Mouse (Mus musculus): ENCODE data around the gene Apip. TPM values are rescaled to one million over a fixed set of nuclear protein-coding genes. Genes with fewer than 3 reads are reported as not detected.

Gene Apip
- polyA plus RNA-seq, 1 experiment = 49.0 TPM

GRCm38 (mm10) chr2:103088099-103088498 is 14.6 kb downstream of the Apip start:
- H3K4me1 ChIP-seq (ENCODE audit: control insufficient read depth, insufficient read depth, low read length) = no peaks in the 10 kb centered on the region
- no peak overlapping the region for H3K27ac ChIP-seq (ENCODE audit: insufficient read depth, low read length)
- TF ChIP-seq POLR2A (IDR thresholded peaks at IDR 0.05; ENCODE audit: low read depth, low read length) = no peak
- TF ChIP-seq CTCF (IDR thresholded peaks at IDR 0.05; ENCODE audit: borderline replicate concordance, insufficient read depth, low read length) = peak; percentile 23; the same call in 1 of the 2 replicates
- no peak overlapping the region for H3K4me3 ChIP-seq (ENCODE audit: insufficient read depth, low read length)

GRCm38 (mm10) chr2:103089521-103089920 is 16.0 kb downstream of the Apip start:
- Histone ChIP-seq H3K4me1 (ENCODE audit: control insufficient read depth, insufficient read depth, low read length) (no peaks in the 10 kb centered on the region), H3K27ac (ENCODE audit: insufficient read depth, low read length) (no peak overlapping the region), H3K4me3 (ENCODE audit: insufficient read depth, low read length) (no peak overlapping the region)
- TF ChIP-seq POLR2A (IDR thresholded peaks at IDR 0.05; ENCODE audit: low read depth, low read length) (no peak), CTCF (IDR thresholded peaks at IDR 0.05; ENCODE audit: borderline replicate concordance, insufficient read depth, low read length) (no peak)

- Histone ChIP-seq H3K27ac (ENCODE audit: insufficient read depth, low read length) (no peak overlapping the region), H3K4me3 (ENCODE audit: insufficient read depth, low read length) (no peak overlapping the region), H3K4me1 (ENCODE audit: control insufficient read depth, insufficient read depth, low read length) (no peaks in the 10 kb centered on the region)
- TF ChIP-seq POLR2A (IDR thresholded peaks at IDR 0.05; ENCODE audit: low read depth, low read length) (no peak), CTCF (IDR thresholded peaks at IDR 0.05; ENCODE audit: borderline replicate concordance, insufficient read depth, low read length) (no peak)
Observed at GRCm38 (mm10) chr2:103102595-103102994, 29.1 kb downstream of the Apip start.

GRCm38 (mm10) chr2:103106172-103106571 is 32.7 kb downstream of the Apip start:
- Histone ChIP-seq H3K4me3 (ENCODE audit: insufficient read depth, low read length) (no peak overlapping the region), H3K4me1 (ENCODE audit: control insufficient read depth, insufficient read depth, low read length) (no peaks in the 10 kb centered on the region), H3K27ac (ENCODE audit: insufficient read depth, low read length) (no peak overlapping the region)
- no peak for TF ChIP-seq CTCF (IDR thresholded peaks at IDR 0.05; ENCODE audit: borderline replicate concordance, insufficient read depth, low read length)
- TF ChIP-seq POLR2A (IDR thresholded peaks at IDR 0.05; ENCODE audit: low read depth, low read length) = no peak

- no peaks in the 10 kb centered on the region for H3K4me1 ChIP-seq (ENCODE audit: control insufficient read depth, insufficient read depth, low read length)
- TF ChIP-seq POLR2A (IDR thresholded peaks at IDR 0.05; ENCODE audit: low read depth, low read length) (no peak), CTCF (IDR thresholded peaks at IDR 0.05; ENCODE audit: borderline replicate concordance, insufficient read depth, low read length) (no peak)
- no peak overlapping the region for H3K27ac ChIP-seq (ENCODE audit: insufficient read depth, low read length)
- no peak overlapping the region for H3K4me3 ChIP-seq (ENCODE audit: insufficient read depth, low read length)
Observed at GRCm38 (mm10) chr2:103111669-103112068, 38.2 kb downstream of the Apip start.

GRCm38 (mm10) chr2:103117212-103117611 is 43.7 kb downstream of the Apip start:
- H3K4me1 ChIP-seq (ENCODE audit: control insufficient read depth, insufficient read depth, low read length) = 0 out of 2 replicates have a peak, but pooled peaks cover 4% of the 10 kb centered on the region
- TF ChIP-seq POLR2A (IDR thresholded peaks at IDR 0.05; ENCODE audit: low read depth, low read length) (no peak), CTCF (IDR thresholded peaks at IDR 0.05; ENCODE audit: borderline replicate concordance, insufficient read depth, low read length) (no peak)

GRCm38 (mm10) chr2:103118324-103119196 is 45.1 kb downstream of the Apip start:
- Histone ChIP-seq H3K27ac (ENCODE audit: insufficient read depth, low read length) (no peak overlapping the region), H3K4me3 (ENCODE audit: insufficient read depth, low read length) (no peak overlapping the region), H3K4me1 (ENCODE audit: control insufficient read depth, insufficient read depth, low read length) (0 out of 2 replicates have a peak, but pooled peaks cover 4% of the 10 kb centered on the region)
- TF ChIP-seq POLR2A (IDR thresholded peaks at IDR 0.05; ENCODE audit: low read depth, low read length) (no peak), CTCF (IDR thresholded peaks at IDR 0.05; ENCODE audit: borderline replicate concordance, insufficient read depth, low read length) (no peak)

More at GRCm38 (mm10) chr2:103117212-103117611, 43.7 kb downstream of the Apip start:
- H3K27ac ChIP-seq (ENCODE audit: insufficient read depth, low read length) = no peak overlapping the region
- H3K4me3 ChIP-seq (ENCODE audit: insufficient read depth, low read length) = no peak overlapping the region

- Histone ChIP-seq H3K4me3 (ENCODE audit: insufficient read depth, low read length) (no peak overlapping the region), H3K4me1 (ENCODE audit: control insufficient read depth, insufficient read depth, low read length) (0 out of 2 replicates have a peak, but pooled peaks cover 4% of the 10 kb centered on the region), H3K27ac (ENCODE audit: insufficient read depth, low read length) (no peak overlapping the region)
- no peak for TF ChIP-seq CTCF (IDR thresholded peaks at IDR 0.05; ENCODE audit: borderline replicate concordance, insufficient read depth, low read length)
- no peak for TF ChIP-seq POLR2A (IDR thresholded peaks at IDR 0.05; ENCODE audit: low read depth, low read length)
Observed at GRCm38 (mm10) chr2:103119197-103119854, 45.9 kb downstream of the Apip start.

- TF ChIP-seq CTCF (IDR thresholded peaks at IDR 0.05; ENCODE audit: borderline replicate concordance, insufficient read depth, low read length) = no peak
- no peak for TF ChIP-seq POLR2A (IDR thresholded peaks at IDR 0.05; ENCODE audit: low read depth, low read length)
- no peak overlapping the region for H3K27ac ChIP-seq (ENCODE audit: insufficient read depth, low read length)
- no peak overlapping the region for H3K4me3 ChIP-seq (ENCODE audit: insufficient read depth, low read length)
- H3K4me1 ChIP-seq (ENCODE audit: control insufficient read depth, insufficient read depth, low read length) = no peaks in the 10 kb centered on the region
Observed at GRCm38 (mm10) chr2:103129676-103130075, 56.2 kb downstream of the Apip start.

- H3K4me3 ChIP-seq (ENCODE audit: insufficient read depth, low read length) = no peak overlapping the region
- no peaks in the 10 kb centered on the region for H3K4me1 ChIP-seq (ENCODE audit: control insufficient read depth, insufficient read depth, low read length)
- TF ChIP-seq POLR2A (IDR thresholded peaks at IDR 0.05; ENCODE audit: low read depth, low read length) (no peak), CTCF (IDR thresholded peaks at IDR 0.05; ENCODE audit: borderline replicate concordance, insufficient read depth, low read length) (no peak)
- H3K27ac ChIP-seq (ENCODE audit: insufficient read depth, low read length) = no peak overlapping the region
Observed at GRCm38 (mm10) chr2:103131145-103131544, 57.7 kb downstream of the Apip start.
